Mouse (Mus musculus) liver, embryonic 16.5 days (tissue): ENCODE data around the gene Trim41. TPM values are rescaled to one million over a fixed set of nuclear protein-coding genes. Genes with fewer than 3 reads are reported as not detected.
A peak's percentile ranks its signal among the peaks of the same experiment; 100 is the strongest.
"Not testable (repeated sequence)": the region's sequence is repeated elsewhere in the genome, so short reads cannot be mapped to it uniquely, and the experiment has no call there.

Source experiments
- ATAC-seq: fragments of 200-750 bp; cut with Nextera tagmentation; 2 replicates; pipeline ENCODE4 v1.8.0; 2017; ENCODE audit warnings: low read depth, mild to moderate bottlenecking, moderate number of reproducible peaks, moderate library complexity
- H3K27ac ChIP-seq: fragments of 300-500 bp; sonication (generic); 2 replicates; pipeline ENCODE4 v1.5.1; 2014; ENCODE audit warnings: mild to moderate bottlenecking, low read length
- H3K27me3 ChIP-seq: fragments of 300-500 bp; sonication (generic); 2 replicates; pipeline ENCODE4 v1.6.1; 2014; ENCODE audit warnings: low read depth, low read length, mixed read lengths; ENCODE audit not compliant: control insufficient read depth, insufficient read depth
- H3K36me3 ChIP-seq: fragments of 300-500 bp; sonication (generic); 2 replicates; pipeline ENCODE4 v1.6.1; 2014; ENCODE audit warnings: mild to moderate bottlenecking; ENCODE audit not compliant: control insufficient read depth, insufficient read depth
- H3K4me1 ChIP-seq: fragments of 300-500 bp; sonication (generic); 2 replicates; pipeline ENCODE4 v1.6.1; 2014; ENCODE audit warnings: low read depth, low read length, mixed read lengths; ENCODE audit not compliant: control insufficient read depth
- H3K4me2 ChIP-seq: fragments of 300-500 bp; sonication (generic); 2 replicates; pipeline ENCODE4 v1.6.1; 2014; ENCODE audit warnings: low read depth, low read length, mixed read lengths
- H3K4me3 ChIP-seq: fragments of 300-500 bp; sonication (generic); 2 replicates; pipeline ENCODE4 v1.5.1; 2014; ENCODE audit warnings: low read depth, mild to moderate bottlenecking, low read length
- H3K9ac ChIP-seq: fragments of 300-500 bp; sonication (generic); 2 replicates; pipeline ENCODE4 v1.6.1; 2014; ENCODE audit warnings: low read depth, low read length
- H3K9me3 ChIP-seq: fragments of 300-500 bp; sonication (generic); replicated peaks from 2 replicates; pipeline ENCODE4 v1.6.1; 2016; ENCODE audit warnings: low read length; ENCODE audit not compliant: control insufficient read depth
- WGBS: fragments of 180-500 bp; shearing (Covaris S2); extraction: QIAGEN DNeasy Blood & Tissue Kit; methylation state at CpG from one replicate; pipeline ENCODE4 v1.1.7; 2014; ENCODE audit not compliant: insufficient replicate concordance; 5-methylcytosine and 5-hydroxymethylcytosine counted together
- polyA plus RNA-seq: library from polyadenylated mRNA; unstranded; fragments of >200 nt; fragmentation: Nextera tagmentation; extraction: Ambion mirVana; gene quantifications from 2 replicates; pipeline ENCODE4 v1.2.1, GENCODE M21; 2015

Gene Trim41
- polyA plus RNA-seq, 1 experiment from 2014 or later = 1.8 TPM

DNA sequence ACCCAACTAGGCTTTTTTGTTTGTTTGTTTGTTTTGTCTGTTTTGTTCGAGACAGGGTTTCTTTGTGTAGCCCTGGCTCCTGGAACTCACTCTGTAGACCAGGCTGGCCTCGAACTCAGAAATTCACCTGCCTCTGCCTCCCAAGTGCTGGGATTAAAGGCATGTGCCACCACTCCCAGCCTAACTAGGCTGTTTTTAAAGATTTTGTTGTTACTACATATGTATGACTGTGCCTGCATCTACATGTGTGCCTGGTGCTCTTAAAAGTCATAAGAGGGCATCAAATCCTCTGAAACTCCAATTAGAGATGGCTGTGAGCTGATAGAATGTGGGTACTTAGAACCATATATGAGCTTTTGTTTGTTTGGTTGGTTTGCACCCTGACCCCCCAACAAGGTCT is 14.1 kb upstream of the Trim41 start:
- no peaks in the 10 kb centered on the region; the same call in 1 of the 2 replicates for H3K9me3 ChIP-seq

DNA sequence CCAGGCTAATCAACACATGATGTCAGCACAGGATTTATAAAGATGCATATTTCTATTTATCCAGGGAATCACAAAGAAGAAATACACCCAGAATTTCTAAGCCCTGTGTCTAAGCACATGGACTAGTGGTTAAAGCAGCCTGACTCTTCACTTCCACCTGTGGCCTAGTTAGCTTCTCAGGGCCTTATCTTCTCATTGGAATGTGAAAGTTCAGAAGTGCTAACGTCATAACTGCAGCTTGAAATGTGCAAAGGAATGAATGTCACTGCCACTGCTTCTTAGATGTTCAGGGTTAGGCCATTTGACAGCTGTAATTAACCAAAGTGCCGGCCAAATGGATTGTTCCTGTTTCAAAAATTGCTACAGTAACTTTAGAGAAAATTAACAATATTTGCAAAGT is 13.1 kb upstream of the Trim41 start:
- peaks cover 14% of the 10 kb centered on the region for H3K4me1 ChIP-seq
- H3K4me2 ChIP-seq = no peak overlapping the region
- H3K27me3 ChIP-seq = peaks cover 8% of the 10 kb centered on the region
- no peak overlapping the region for H3K27ac ChIP-seq
- H3K4me3 ChIP-seq = no peak overlapping the region
- 45% methylated on average over 2 of the region's 2 CpGs for WGBS
- no peaks in the 10 kb centered on the region; the same call in 1 of the 2 replicates for H3K9me3 ChIP-seq
- no peak overlapping the region for H3K9ac ChIP-seq
- no peaks in the 10 kb centered on the region for H3K36me3 ChIP-seq
- no peak for ATAC-seq

More for the DNA sequence above, 14.1 kb upstream of the Trim41 start:
- Histone ChIP-seq H3K9ac (no peak overlapping the region), H3K27me3 (peaks cover 9% of the 10 kb centered on the region), H3K4me2 (no peak overlapping the region), H3K4me3 (no peak overlapping the region), H3K4me1 (peaks cover 14% of the 10 kb centered on the region), H3K36me3 (no peaks in the 10 kb centered on the region), H3K27ac (no peak overlapping the region)
- 60% methylated on average over 2 of the region's 2 CpGs for WGBS
- ATAC-seq = no peak

DNA sequence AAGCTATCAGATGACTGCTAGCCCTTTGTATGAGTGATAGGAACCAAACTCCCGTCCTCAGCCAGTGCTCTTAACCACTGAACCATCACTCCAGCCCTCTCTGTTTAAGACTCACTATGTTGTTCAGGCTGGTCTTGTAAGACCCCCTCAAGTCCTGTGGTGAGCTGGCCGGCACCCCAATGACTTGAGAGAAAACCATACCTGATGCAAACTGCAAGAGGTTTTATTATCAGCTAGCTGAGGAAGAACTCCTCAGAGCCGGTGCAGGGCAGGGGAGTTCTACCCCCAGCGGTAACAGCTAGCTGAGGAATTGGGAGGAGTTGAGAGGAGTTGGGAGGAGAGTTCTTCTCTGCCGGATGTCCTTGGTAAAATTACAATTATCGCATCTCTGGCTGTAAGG is 10.8 kb upstream of the Trim41 start:
- no peak overlapping the region for H3K4me3 ChIP-seq
- H3K9ac ChIP-seq = no peak overlapping the region
- no peaks in the 10 kb centered on the region; the same call in 1 of the 2 replicates for H3K9me3 ChIP-seq
- H3K27ac ChIP-seq = no peak overlapping the region
- peaks cover 17% of the 10 kb centered on the region for H3K4me1 ChIP-seq
- H3K4me2 ChIP-seq = no peak overlapping the region
- no peak for ATAC-seq
- H3K27me3 ChIP-seq = peaks cover 21% of the 10 kb centered on the region
- H3K36me3 ChIP-seq = no peaks in the 10 kb centered on the region
- 72% methylated on average over 6 of the region's 6 CpGs for WGBS

DNA sequence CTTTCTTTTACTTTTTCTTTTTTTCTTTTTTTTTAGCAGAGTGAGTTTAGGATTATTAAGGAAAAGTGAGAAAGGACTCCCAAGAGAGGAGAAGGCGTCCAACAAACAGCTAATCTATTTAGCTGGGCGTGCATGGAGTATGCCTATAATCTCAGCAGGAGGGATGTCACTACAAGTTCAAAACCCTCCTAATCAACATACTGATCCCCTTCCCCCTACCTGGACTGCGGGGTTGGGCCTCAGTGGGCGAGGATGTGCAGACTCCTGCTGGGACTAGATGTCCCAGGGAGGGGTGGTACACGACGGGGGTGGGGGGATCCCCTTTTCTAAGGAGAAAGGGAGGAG is 9.6 kb upstream of the Trim41 start:
- no peak for ATAC-seq
- no peaks in the 10 kb centered on the region; the same call in 1 of the 2 replicates for H3K9me3 ChIP-seq

DNA sequence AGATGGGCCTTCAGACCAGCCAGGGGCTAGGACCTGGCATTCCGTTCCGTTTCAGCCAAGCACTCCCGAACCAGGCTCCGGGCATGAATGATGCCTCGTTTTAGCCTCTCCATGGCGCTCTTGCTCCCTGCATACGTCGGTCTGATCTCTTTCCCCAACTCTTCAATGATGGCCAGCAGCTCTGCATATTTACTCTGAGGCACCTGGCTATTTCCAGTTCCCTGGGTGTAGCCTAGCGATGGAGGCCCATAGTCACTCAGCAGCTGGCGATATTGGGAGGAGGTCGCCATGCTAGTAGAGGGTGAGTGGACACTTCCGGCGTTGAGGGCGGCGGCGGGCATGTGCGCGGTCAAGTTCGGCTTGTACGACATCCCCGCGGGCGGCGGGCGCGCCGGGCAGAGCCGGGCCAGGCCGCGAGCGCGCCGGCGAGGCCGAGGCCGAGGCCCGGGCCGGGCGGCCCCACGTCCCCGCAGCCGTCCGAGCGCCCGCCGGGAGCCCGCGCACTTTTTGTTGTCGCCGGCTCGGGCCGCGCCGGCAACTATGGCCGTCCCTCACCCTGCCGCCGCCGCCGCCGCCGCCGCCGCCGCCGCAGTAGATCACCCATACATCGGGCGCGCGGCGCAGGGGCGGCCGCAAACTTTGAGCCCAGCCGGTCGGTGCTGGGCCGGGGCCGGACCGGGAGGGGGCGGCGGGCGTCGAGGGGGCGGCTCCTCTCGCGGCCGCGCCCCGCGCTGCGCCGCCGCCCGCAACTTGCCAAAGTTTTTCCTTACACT is 9.0 kb upstream of the Trim41 start, which contains the start of the genes Trim7 and Gm12184:
Gene Trim7 (plus strand): TSS at position 162 of the 773 bp plus-strand sequence.
Gene Gm12184 (minus strand): TSS at position 677 of the 773 bp plus-strand sequence.
- Histone ChIP-seq H3K4me2 (peak within 1 kb of the TSS; percentile 72), H3K4me1 (peaks cover 15% of the 10 kb centered on the region), H3K4me3 (peak within 1 kb of the TSS; percentile 56), H3K9ac (peak within 1 kb of the TSS; percentile 30), H3K27me3 (peaks cover 21% of the 10 kb centered on the region)
- not testable (repeated sequence) for H3K36me3 ChIP-seq, H3K27ac ChIP-seq, H3K9me3 ChIP-seq
- WGBS = under 1% methylated on average over 48 of the region's 92 CpGs
- ATAC-seq = peak; percentile 81

More for the DNA sequence above, 9.6 kb upstream of the Trim41 start:
- Histone ChIP-seq H3K27ac (no peak overlapping the region), H3K4me3 (peak overlapping the region; percentile 56), H3K4me1 (peaks cover 15% of the 10 kb centered on the region), H3K27me3 (peaks cover 21% of the 10 kb centered on the region), H3K9ac (peak overlapping the region; percentile 30), H3K36me3 (no peaks in the 10 kb centered on the region), H3K4me2 (peak overlapping the region; percentile 72)
- 4% methylated on average over 6 of the region's 6 CpGs for WGBS

DNA sequence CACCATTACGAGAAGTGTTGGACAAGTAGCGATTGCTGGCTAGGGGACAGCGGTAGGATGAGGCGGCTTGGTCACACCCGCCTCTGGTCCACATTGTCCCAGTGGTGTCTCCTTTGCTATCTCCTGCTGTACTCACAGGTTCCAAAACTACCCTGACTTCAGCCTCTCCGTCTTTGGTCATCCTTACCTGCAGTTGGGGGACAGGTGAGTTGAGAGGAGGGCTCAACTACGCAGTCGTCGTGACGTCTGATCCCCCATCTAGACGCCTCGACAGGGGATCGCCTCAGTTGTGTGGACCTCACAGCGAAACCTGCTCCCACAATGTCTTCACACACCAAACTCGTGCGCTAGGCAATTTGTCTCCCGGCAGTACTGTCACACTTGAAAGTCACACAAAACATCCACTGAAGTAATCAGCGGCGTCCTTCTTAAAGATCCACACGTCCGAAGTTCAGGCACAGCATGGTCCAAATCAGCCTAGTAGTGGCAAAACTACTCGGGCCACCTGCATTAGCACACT is 7.2 kb upstream of the Trim41 start:
- Histone ChIP-seq H3K27ac (no peak overlapping the region), H3K4me1 (peaks cover 15% of the 10 kb centered on the region), H3K36me3 (no peaks in the 10 kb centered on the region), H3K9ac (peak overlapping the region; percentile 25; the same call in 1 of the 2 replicates), H3K9me3 (no peaks in the 10 kb centered on the region; the same call in 1 of the 2 replicates), H3K27me3 (peaks cover 21% of the 10 kb centered on the region), H3K4me2 (peak overlapping the region; percentile 86), H3K4me3 (peak overlapping the region; percentile 59)
- WGBS = 7% methylated on average over 22 of the region's 22 CpGs
- no peak for ATAC-seq

DNA sequence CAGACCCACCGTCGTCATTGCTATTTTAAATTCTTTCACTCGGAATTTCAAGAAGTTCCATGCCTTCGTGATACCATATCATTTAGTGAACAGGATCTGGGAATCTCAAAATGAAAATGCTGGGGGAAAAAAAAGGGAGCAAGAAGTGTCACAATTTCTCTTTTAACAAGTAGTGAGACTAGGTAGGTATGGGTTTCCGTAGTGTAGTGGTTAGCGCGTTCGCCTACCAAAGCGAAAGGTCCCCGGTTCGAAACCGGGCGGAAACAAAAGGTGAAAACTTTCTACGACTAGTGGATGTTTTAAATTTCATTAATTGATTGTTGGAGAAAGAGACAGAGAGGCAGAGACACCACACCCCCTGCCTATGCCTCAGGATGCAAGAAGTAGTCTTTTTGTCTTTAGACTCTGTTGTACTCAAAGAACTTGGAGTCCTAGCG is 6.4 kb upstream of the Trim41 start:
- Histone ChIP-seq H3K27me3 (peaks cover 21% of the 10 kb centered on the region), H3K9me3 (no peaks in the 10 kb centered on the region; the same call in 1 of the 2 replicates), H3K4me2 (peak overlapping the region; percentile 86), H3K4me1 (peaks cover 17% of the 10 kb centered on the region), H3K36me3 (no peaks in the 10 kb centered on the region), H3K27ac (no peak overlapping the region), H3K4me3 (peak overlapping the region; percentile 59), H3K9ac (peak overlapping the region; percentile 25)
- under 1% methylated on average over 15 of the region's 15 CpGs for WGBS
- peak; percentile 57 for ATAC-seq

DNA sequence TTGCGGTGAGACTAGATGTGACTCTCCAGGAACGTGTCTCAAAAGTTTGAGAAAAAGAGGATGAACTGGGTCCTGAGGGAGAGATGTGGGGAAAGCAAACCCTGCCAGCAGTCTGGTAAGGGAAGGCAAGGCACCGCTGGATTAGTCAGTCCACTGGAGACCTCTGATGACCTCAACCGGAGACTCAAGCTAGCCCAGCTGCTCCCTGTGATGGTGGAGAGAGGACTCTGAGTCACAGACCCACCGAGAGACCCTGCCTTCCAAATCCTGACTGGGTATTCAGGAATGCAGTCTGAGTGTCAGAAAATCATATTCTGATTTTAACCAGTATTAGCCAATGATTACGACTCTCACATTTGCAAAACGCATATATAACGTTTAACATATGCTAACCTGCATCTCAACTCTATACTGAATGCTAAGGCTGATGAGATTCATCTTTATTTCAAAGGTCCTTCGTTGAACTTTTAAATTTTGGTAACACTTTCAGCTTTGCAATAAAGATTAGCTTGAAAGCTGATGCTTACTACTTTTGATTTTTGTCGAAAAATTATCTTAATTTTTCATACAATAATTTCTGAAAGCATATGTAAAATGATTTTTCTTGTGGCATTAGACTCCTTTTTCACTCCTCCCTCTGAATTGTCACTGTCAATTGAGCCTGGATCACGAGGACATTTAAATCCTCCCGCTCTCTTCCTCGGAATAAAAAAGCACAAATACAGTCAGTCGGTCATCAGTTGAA is 5.8 kb upstream of the Trim41 start:
- Histone ChIP-seq H3K4me2 (peak overlapping the region; percentile 86), H3K9ac (no peak overlapping the region), H3K27me3 (peaks cover 21% of the 10 kb centered on the region), H3K4me3 (peak overlapping the region; percentile 59), H3K36me3 (no peaks in the 10 kb centered on the region), H3K4me1 (peaks cover 17% of the 10 kb centered on the region), H3K9me3 (no peaks in the 10 kb centered on the region; the same call in 1 of the 2 replicates), H3K27ac (no peak overlapping the region)
- no peak for ATAC-seq
- WGBS = 36% methylated on average over 14 of the region's 14 CpGs
